Mouse (Mus musculus) hindbrain, embryonic 16.5 days (tissue): ENCODE measurements around the gene E2f7. TPM values are rescaled to one million over a fixed set of nuclear protein-coding genes. Genes with fewer than 3 reads are reported as not detected.

Experiments
- ATAC-seq: fragments of 200-750 bp; cut with Nextera tagmentation; 2 replicates; pipeline ENCODE4 v1.8.0; 2017; ENCODE audit warnings: moderate TSS enrichment, moderate library complexity
- H3K27ac ChIP-seq: fragments of 300-500 bp; sonication (generic); 2 replicates; pipeline ENCODE4 v1.5.1; 2014; ENCODE audit warnings: low read depth, mild to moderate bottlenecking, control low read depth, low read length, moderate library complexity
- H3K27me3 ChIP-seq: fragments of 300-500 bp; sonication (generic); replicated peaks from 2 replicates; pipeline ENCODE4 v1.6.1; 2014; ENCODE audit warnings: low read length; ENCODE audit not compliant: control insufficient read depth, insufficient read depth
- H3K36me3 ChIP-seq: fragments of 300-500 bp; sonication (generic); 2 replicates; pipeline ENCODE4 v1.6.1; 2014; ENCODE audit warnings: mild to moderate bottlenecking, low read length, moderate library complexity, mixed read lengths; ENCODE audit not compliant: control insufficient read depth, insufficient read depth
- H3K4me1 ChIP-seq: fragments of 300-500 bp; sonication (generic); 2 replicates; pipeline ENCODE4 v1.6.1; 2014; ENCODE audit warnings: low read depth, low read length; ENCODE audit not compliant: control insufficient read depth, insufficient read depth
- H3K4me2 ChIP-seq: fragments of 300-500 bp; sonication (generic); 2 replicates; pipeline ENCODE4 v1.6.1; 2014; ENCODE audit warnings: mild to moderate bottlenecking, low read length, control low read depth, moderate library complexity
- H3K4me3 ChIP-seq: fragments of 300-500 bp; sonication (generic); 2 replicates; pipeline ENCODE4 v1.5.1; 2014; ENCODE audit warnings: mild to moderate bottlenecking, low read length, control low read depth, moderate library complexity
- H3K9ac ChIP-seq: fragments of 300-500 bp; sonication (generic); 2 replicates; pipeline ENCODE4 v1.6.1; 2014; ENCODE audit warnings: low read depth, mild to moderate bottlenecking, control low read depth, low read length, moderate library complexity
- H3K9me3 ChIP-seq: fragments of 300-500 bp; sonication (generic); 2 replicates; pipeline ENCODE4 v1.6.1; 2014; ENCODE audit warnings: mild to moderate bottlenecking, low read length, moderate library complexity; ENCODE audit not compliant: control insufficient read depth
- WGBS: fragments of 180-500 bp; shearing (Covaris S2); extraction: QIAGEN DNeasy Blood & Tissue Kit; methylation state at CpG from one replicate; pipeline ENCODE4 v1.1.7; 2014; 5-methylcytosine and 5-hydroxymethylcytosine counted together
- polyA plus RNA-seq: library from polyadenylated mRNA; unstranded; fragments of >200 nt; fragmentation: Nextera tagmentation; extraction: Ambion mirVana; gene quantifications from 2 replicates; pipeline ENCODE4 v1.2.1, GENCODE M21; 2015

E2f7 gene
- polyA plus RNA-seq, 1 experiment from 2014 or later: 5.0 TPM

GRCm38 (mm10) chr10:110794564-110795205 is 49.4 kb downstream of the E2f7 start:
- Histone ChIP-seq H3K4me3 (peak overlapping the region; percentile 11), H3K4me1 (peaks cover 4% of the 10 kb centered on the region), H3K9me3 (no peaks in the 10 kb centered on the region), H3K9ac (no peak overlapping the region), H3K36me3 (no peaks in the 10 kb centered on the region), H3K27me3 (no peaks in the 10 kb centered on the region), H3K27ac (peak overlapping the region; percentile 36; the same call in 1 of the 2 replicates), H3K4me2 (peak overlapping the region; percentile 51)
- 7% methylated on average over 12 of the region's 12 CpGs for WGBS
- ATAC-seq: peak; percentile 86

GRCm38 (mm10) chr10:110795206-110795796 is 50.1 kb downstream of the E2f7 start:
- H3K4me2 ChIP-seq: peak overlapping the region; percentile 51
- H3K36me3 ChIP-seq: no peaks in the 10 kb centered on the region
- peaks cover 4% of the 10 kb centered on the region for H3K4me1 ChIP-seq
- no peak overlapping the region for H3K9ac ChIP-seq
- ATAC-seq: peak; percentile 44; the same call in 1 of the 2 replicates
- 77% methylated on average over 9 of the region's 9 CpGs for WGBS
- no peak overlapping the region for H3K4me3 ChIP-seq
- no peaks in the 10 kb centered on the region for H3K9me3 ChIP-seq
- peak overlapping the region; percentile 36; the same call in 1 of the 2 replicates for H3K27ac ChIP-seq
- no peaks in the 10 kb centered on the region for H3K27me3 ChIP-seq

GRCm38 (mm10) chr10:110801296-110801695 is 56.1 kb downstream of the E2f7 start:
- H3K36me3 ChIP-seq: no peaks in the 10 kb centered on the region
- no peak overlapping the region for H3K4me3 ChIP-seq
- H3K9me3 ChIP-seq: no peaks in the 10 kb centered on the region
- ATAC-seq: no peak
- no peak overlapping the region for H3K9ac ChIP-seq
- no peaks in the 10 kb centered on the region for H3K27me3 ChIP-seq
- no peaks in the 10 kb centered on the region for H3K4me1 ChIP-seq
- H3K4me2 ChIP-seq: no peak overlapping the region
- no peak overlapping the region for H3K27ac ChIP-seq
- WGBS: 86% methylated on average over 3 of the region's 3 CpGs

GRCm38 (mm10) chr10:110804279-110805024 is 59.2 kb downstream of the E2f7 start:
- no peak overlapping the region for H3K4me2 ChIP-seq
- no peak for ATAC-seq
- H3K27ac ChIP-seq: no peak overlapping the region
- 78% methylated on average over 11 of the region's 11 CpGs for WGBS
- H3K9me3 ChIP-seq: no peaks in the 10 kb centered on the region
- H3K4me1 ChIP-seq: no peaks in the 10 kb centered on the region
- H3K27me3 ChIP-seq: no peaks in the 10 kb centered on the region
- H3K9ac ChIP-seq: no peak overlapping the region
- no peak overlapping the region for H3K4me3 ChIP-seq
- no peaks in the 10 kb centered on the region for H3K36me3 ChIP-seq

GRCm38 (mm10) chr10:110805025-110805740 is 59.9 kb downstream of the E2f7 start:
- Histone ChIP-seq H3K27ac (no peak overlapping the region), H3K4me1 (no peaks in the 10 kb centered on the region), H3K36me3 (no peaks in the 10 kb centered on the region), H3K9me3 (no peaks in the 10 kb centered on the region), H3K9ac (no peak overlapping the region), H3K27me3 (no peaks in the 10 kb centered on the region), H3K4me2 (no peak overlapping the region), H3K4me3 (no peak overlapping the region)
- no peak for ATAC-seq
- 75% methylated on average over 5 of the region's 5 CpGs for WGBS

DNA sequence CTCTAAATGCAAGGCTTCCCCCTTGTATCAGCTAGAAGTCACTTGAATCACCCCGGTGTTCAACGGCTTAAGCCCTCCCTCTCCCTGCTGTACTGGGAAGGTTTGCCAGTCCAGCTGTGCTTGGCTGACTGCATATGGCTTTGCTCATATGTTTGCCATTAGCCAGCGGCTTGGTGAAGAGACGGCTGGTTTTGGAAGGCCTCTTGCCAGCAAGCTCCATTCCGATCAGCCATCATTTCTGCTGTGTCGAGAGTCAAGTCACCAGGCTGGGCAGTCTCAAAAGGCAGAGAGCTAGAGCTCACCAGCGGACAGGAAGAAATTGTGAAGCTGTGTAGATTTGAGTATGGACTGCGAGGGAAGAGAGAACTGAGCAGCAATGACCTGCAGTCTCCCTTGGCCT is 61.2 kb downstream of the E2f7 start:
- Histone ChIP-seq H3K9ac (no peak overlapping the region), H3K4me2 (no peak overlapping the region), H3K36me3 (no peaks in the 10 kb centered on the region), H3K4me1 (no peaks in the 10 kb centered on the region), H3K27ac (no peak overlapping the region), H3K27me3 (no peaks in the 10 kb centered on the region), H3K4me3 (no peak overlapping the region), H3K9me3 (no peaks in the 10 kb centered on the region)
- 69% methylated on average over 8 of the region's 8 CpGs for WGBS
- no peak for ATAC-seq

- Histone ChIP-seq H3K9ac (no peak overlapping the region), H3K36me3 (no peaks in the 10 kb centered on the region), H3K27me3 (no peaks in the 10 kb centered on the region), H3K4me1 (no peaks in the 10 kb centered on the region), H3K9me3 (no peaks in the 10 kb centered on the region), H3K4me3 (no peak overlapping the region), H3K27ac (no peak overlapping the region), H3K4me2 (no peak overlapping the region)
- no peak for ATAC-seq
- WGBS: 44% methylated on average over 2 of the region's 2 CpGs
Measured at GRCm38 (mm10) chr10:110810528-110810927, 65.3 kb downstream of the E2f7 start.

DNA sequence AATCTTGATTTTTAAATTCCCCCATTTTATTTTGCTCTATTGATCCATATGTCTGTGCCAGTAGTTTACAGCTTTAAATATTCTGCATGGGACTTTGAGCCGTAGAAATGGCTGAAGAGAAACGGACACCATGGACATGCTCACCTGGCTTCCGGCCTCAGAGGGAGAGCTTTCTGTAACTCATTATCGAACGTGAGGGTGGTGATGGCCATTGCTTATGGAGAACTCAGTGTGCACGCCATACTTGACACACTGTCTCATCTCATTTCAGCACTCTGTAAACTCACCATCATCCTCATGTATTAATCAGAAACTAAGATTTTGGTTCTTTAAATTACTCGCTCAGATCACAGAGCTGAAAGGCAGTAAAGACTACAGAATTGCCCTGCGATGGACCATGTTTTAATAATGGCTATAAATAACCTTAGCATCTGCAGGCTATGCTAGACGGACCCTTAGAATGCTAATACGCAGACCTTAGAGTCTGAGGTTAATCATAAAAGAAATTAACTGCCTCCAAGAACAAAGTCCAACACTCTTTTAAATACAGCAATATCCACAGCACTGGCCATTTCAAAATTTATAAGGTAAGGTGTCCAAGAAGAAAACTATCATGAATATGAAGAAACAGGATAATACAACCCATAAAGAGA is 66.1 kb downstream of the E2f7 start:
- WGBS: 83% methylated on average over 10 of the region's 10 CpGs
- ATAC-seq: no peak
- Histone ChIP-seq H3K9me3 (no peaks in the 10 kb centered on the region), H3K4me1 (no peaks in the 10 kb centered on the region), H3K27me3 (no peaks in the 10 kb centered on the region), H3K36me3 (no peaks in the 10 kb centered on the region), H3K27ac (no peak overlapping the region), H3K4me3 (no peak overlapping the region), H3K9ac (no peak overlapping the region), H3K4me2 (no peak overlapping the region)
